Mouse (Mus musculus) hindbrain, embryonic 14.5 days (tissue): ENCODE measurements around the gene Anapc11. TPM values are rescaled to one million over a fixed set of nuclear protein-coding genes. Genes with fewer than 3 reads are reported as not detected.

Experiments
- ATAC-seq: fragments of 200-750 bp; cut with Nextera tagmentation; 2 replicates; pipeline ENCODE4 v1.8.0; 2017; ENCODE audit warnings: moderate number of reproducible peaks, mild to moderate bottlenecking, moderate TSS enrichment, moderate library complexity; ENCODE audit not compliant: low FRiP score
- DNase-seq: peaks from one replicate; pipeline ENCODE4 v3.0.0-alpha.2; 2015; ENCODE audit warnings: low spot score
- H3K27ac ChIP-seq: fragments of 300-500 bp; sonication (generic); 2 replicates; pipeline ENCODE4 v1.5.1; 2014; ENCODE audit warnings: mild to moderate bottlenecking, moderate library complexity
- H3K27me3 ChIP-seq: fragments of 300-500 bp; sonication (generic); 2 replicates; pipeline ENCODE4 v1.6.1; 2014; ENCODE audit warnings: mild to moderate bottlenecking, low read length, mixed read lengths; ENCODE audit not compliant: control insufficient read depth, insufficient read depth
- H3K36me3 ChIP-seq: fragments of 300-500 bp; sonication (generic); replicated peaks from 2 replicates; pipeline ENCODE4 v1.6.1; 2014; ENCODE audit not compliant: control insufficient read depth, insufficient read depth
- H3K4me1 ChIP-seq: fragments of 300-500 bp; sonication (generic); replicated peaks from 2 replicates; pipeline ENCODE4 v1.6.1; 2014; ENCODE audit warnings: antibody characterized with exemption, low read length, mixed read lengths; ENCODE audit not compliant: control insufficient read depth, insufficient read depth
- H3K4me2 ChIP-seq: fragments of 300-500 bp; sonication (generic); replicated peaks from 2 replicates; pipeline ENCODE4 v1.6.1; 2014; ENCODE audit warnings: mild to moderate bottlenecking, moderate library complexity
- H3K4me3 ChIP-seq: fragments of 300-500 bp; sonication (generic); replicated peaks from 2 replicates; pipeline ENCODE4 v1.5.1; 2014; ENCODE audit warnings: mild to moderate bottlenecking, low read length
- H3K9ac ChIP-seq: fragments of 300-500 bp; sonication (generic); 2 replicates; pipeline ENCODE4 v1.6.1; 2014
- H3K9me3 ChIP-seq: fragments of 300-500 bp; sonication (generic); 2 replicates; pipeline ENCODE4 v1.6.1; 2016; ENCODE audit warnings: low read length; ENCODE audit not compliant: control insufficient read depth
- WGBS: fragments of 180-500 bp; shearing (Covaris S2); extraction: QIAGEN DNeasy Blood & Tissue Kit; methylation state at CpG from one replicate; pipeline ENCODE4 v1.1.7; 2014; 5-methylcytosine and 5-hydroxymethylcytosine counted together
- polyA plus RNA-seq: library from polyadenylated mRNA; unstranded; fragments of >200 nt; fragmentation: Nextera tagmentation; extraction: Ambion mirVana; gene quantifications from 2 replicates; pipeline ENCODE4 v1.2.1, GENCODE M21; 2014

Gene Anapc11
- polyA plus RNA-seq, 1 experiment from 2014 or later: 229 TPM

DNA sequence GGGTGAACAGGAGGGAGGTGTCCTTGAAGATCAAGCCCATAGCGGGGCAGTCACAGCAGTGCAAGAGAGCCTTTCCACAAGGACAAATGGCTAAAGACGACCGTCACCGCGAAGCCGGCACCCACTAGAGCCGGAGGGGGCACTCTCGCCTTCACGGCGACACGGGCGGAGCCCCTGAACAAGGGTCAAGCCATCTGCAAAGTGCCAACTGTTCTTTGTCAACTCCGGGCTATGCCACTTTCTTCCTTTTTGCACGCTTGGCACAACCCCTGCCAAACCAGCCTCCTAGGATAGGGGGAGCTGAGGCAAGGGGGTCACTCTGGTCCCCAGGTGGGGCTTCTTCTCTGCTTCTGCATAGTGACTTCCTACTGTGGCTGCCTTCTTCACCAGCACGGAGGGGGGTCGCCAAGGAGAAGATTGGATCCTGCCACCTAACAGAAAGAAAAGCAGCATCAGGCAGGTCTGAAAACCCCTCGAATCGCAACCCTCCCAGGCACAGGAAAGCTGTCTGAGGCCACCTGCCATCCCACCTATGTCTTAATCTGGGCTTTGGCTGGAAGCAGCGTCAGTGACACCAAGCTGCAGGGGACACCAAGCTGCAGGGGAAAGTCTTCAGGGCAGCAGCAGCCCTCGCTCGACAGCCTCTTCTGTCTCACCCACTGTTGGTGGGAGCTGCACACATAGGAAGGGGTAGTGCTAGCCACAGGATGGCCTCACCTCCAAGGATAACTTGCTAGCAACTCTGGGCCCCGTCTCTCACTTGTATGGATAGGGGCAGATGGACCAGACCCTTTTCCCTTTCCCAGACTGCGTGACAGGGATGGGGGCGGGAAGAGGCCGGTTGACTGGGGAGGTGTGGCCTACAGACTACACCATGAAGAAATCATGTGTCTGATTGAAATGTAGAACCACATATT lies 20.7 kb downstream of the Anapc11 start:
- Histone ChIP-seq H3K4me3 (no peak overlapping the region), H3K36me3 (peaks cover 67% of the 10 kb centered on the region), H3K27ac (0 out of 2 replicates have a peak overlapping the region, but pooled peaks have one; percentile 4), H3K9ac (no peak overlapping the region), H3K4me2 (no peak overlapping the region), H3K4me1 (peaks cover 25% of the 10 kb centered on the region), H3K27me3 (no peaks in the 10 kb centered on the region), H3K9me3 (no peaks in the 10 kb centered on the region)
- 93% methylated on average over 25 of the region's 25 CpGs for WGBS
- no peak for DNase-seq
- ATAC-seq: no peak

DNA sequence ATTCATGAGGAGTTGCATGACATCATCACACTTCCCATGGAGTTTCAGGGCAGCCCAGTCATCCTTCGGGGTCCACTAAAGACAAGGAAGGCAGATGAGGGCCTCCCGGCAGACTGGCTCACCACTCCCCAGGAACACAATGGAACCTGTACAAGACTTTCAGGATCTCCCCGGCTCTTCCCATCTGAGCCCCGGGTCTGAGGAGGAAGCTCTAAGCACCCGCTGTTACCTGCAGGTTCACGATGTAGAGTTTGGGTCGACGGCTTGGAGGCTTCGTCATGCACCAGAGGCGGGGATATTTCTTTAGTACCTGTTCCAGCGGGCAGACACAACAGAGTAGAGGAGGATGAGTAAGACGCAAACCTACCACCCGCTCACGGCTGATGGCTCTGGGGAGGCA lies 22.0 kb downstream of the Anapc11 start:
- no peak overlapping the region for H3K9ac ChIP-seq
- H3K4me3 ChIP-seq: no peak overlapping the region

DNA sequence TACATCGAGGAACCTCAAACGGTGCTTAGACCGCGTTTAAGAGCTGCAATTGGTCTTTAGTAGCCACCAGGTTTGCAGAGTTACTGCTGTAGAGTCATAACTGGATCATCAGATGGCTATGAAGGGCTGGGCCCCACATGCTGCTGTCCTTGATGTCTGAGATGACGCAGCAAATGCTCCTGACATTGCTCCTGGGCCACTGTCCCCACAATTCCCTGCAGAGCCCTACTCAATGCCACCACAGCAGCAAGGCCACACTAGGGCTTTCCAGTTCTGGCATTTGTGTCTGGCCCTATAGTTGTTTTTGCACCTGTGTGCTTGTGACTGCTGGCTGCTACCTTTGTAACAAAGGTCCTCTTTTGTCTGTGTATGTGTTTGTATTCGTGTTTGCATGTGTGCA lies 24.6 kb downstream of the Anapc11 start:
- H3K9ac ChIP-seq: no peak overlapping the region
- WGBS: 92% methylated on average over 6 of the region's 6 CpGs
- no peak overlapping the region for H3K4me2 ChIP-seq
- no peaks in the 10 kb centered on the region for H3K9me3 ChIP-seq
- no peaks in the 10 kb centered on the region for H3K27me3 ChIP-seq
- ATAC-seq (no peak), DNase-seq (no peak)
- no peak overlapping the region for H3K4me3 ChIP-seq
- peaks cover 66% of the 10 kb centered on the region for H3K36me3 ChIP-seq
- peaks cover 20% of the 10 kb centered on the region for H3K4me1 ChIP-seq
- no peak overlapping the region for H3K27ac ChIP-seq

More for the DNA sequence above, 22.0 kb downstream of the Anapc11 start:
- ATAC-seq (no peak), DNase-seq (no peak)
- Histone ChIP-seq H3K27me3 (no peaks in the 10 kb centered on the region), H3K4me2 (no peak overlapping the region), H3K36me3 (peaks cover 60% of the 10 kb centered on the region), H3K27ac (no peak overlapping the region), H3K9me3 (no peaks in the 10 kb centered on the region), H3K4me1 (peaks cover 33% of the 10 kb centered on the region)
- WGBS: 95% methylated on average over 14 of the region's 14 CpGs

DNA sequence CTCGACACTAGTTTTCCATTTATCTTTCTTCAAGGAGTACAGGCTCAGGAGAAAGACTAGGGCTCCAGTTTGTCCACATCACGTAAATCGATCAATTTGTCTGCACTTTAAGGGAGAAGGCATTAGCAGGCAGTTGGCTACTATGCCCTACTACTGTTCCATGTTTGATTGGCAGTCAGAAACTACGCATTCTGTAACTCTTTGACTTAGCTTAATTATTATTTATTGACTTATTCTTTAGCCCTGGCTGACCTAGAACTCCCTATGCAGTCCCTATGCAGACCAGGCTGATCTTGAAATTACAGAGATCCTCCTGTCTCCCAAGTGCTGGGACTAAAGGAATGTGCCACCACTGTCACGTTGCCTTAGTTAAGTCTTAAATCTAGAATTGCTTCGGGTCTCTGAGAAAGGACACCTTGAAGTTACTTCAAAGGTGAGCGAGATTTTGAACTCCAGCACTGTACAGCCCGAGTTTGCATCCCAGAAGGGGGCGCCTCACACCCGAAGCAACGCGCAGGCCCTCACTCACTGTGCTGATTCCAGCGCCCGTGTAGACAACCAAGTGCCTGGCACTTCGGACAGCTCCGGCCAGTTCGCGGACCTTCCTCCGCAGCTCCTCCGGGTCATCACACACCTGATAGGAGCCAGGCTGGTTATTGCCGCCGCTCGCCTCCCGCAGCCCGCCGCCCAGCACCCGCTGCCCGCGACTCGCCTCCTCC lies 25.9 kb downstream of the Anapc11 start:
- H3K9ac ChIP-seq: peak overlapping the region; percentile 69
- DNase-seq (peak; percentile 45), ATAC-seq (no peak)
- H3K36me3 ChIP-seq: peaks cover 64% of the 10 kb centered on the region
- H3K4me3 ChIP-seq: peak overlapping the region; percentile 76
- H3K9me3 ChIP-seq: no peaks in the 10 kb centered on the region
- peaks cover 20% of the 10 kb centered on the region for H3K4me1 ChIP-seq
- peak overlapping the region; percentile 66 for H3K27ac ChIP-seq
- H3K4me2 ChIP-seq: peak overlapping the region; percentile 95
- WGBS: 13% methylated on average over 28 of the region's 30 CpGs
- H3K27me3 ChIP-seq: no peaks in the 10 kb centered on the region

DNA sequence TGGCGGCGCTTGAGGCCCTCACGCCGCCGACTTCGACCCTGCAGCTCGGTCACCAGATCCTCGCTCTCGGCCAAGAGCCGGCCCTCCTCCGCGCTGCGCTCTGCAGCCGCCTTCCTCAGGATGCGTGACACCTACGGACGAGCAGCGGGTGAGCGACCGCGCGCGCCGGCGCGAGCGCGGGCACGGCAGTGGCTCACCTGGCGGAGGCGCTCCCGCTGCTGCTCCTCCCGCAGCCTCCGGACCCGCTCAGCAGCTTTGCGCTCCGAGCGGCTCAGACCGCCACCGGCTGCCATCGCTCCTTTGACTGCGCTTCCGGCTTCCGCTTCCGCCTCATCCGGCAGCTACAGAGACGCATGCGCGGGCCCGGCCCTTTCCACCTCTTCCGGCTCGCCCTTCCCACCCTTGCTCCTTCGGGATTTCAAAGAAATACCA lies 26.5 kb downstream of the Anapc11 start:
- Histone ChIP-seq H3K4me1 (peaks cover 26% of the 10 kb centered on the region), H3K9ac (peak overlapping the region; percentile 69), H3K36me3 (peaks cover 63% of the 10 kb centered on the region), H3K27ac (peak overlapping the region; percentile 66), H3K4me3 (peak overlapping the region; percentile 76), H3K9me3 (no peaks in the 10 kb centered on the region), H3K4me2 (peak overlapping the region; percentile 95), H3K27me3 (no peaks in the 10 kb centered on the region)
- ATAC-seq: peak; percentile 81
- peak; percentile 83 for DNase-seq
- WGBS: under 1% methylated on average over 45 of the region's 53 CpGs

DNA sequence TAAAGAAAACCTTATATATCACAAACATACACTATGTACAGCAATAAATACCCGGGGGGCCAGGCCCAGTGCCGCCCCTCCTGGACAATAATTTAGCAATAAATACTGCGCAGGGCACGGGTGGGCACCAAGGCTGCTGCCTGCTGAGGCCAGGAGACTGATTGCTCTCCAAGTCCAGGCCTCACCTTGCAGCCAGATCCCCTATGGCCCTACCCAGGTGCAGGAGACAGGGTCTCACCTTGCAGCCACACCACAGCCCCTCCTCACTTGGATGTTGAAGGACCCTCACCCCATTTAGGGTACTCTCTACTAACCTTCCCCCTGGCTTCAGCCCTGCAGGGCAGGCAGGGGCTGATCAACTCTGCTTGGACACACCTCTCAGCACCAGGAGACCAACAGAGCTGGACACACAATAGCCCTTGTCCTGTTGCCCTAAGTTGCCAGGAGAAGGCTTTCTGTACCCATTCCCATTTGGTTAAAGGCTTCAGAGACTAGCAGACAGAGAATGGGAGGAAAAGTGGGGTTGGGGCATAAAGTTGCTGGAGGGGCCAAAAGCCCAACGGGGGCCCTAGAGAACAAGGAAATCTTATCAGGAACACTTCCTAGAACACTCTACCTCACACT lies 27.0 kb downstream of the Anapc11 start, which contains the start of gene Sirt7:
TSS of gene Sirt7 (minus strand) at position 89 of the 624 bp plus-strand sequence.
- 19% methylated on average over 5 of the region's 5 CpGs for WGBS
- Histone ChIP-seq H3K27me3 (no peaks in the 10 kb centered on the region), H3K4me1 (peaks cover 31% of the 10 kb centered on the region), H3K9me3 (no peaks in the 10 kb centered on the region), H3K4me2 (peak within 1 kb of the TSS; percentile 95), H3K4me3 (peak within 1 kb of the TSS; percentile 76), H3K27ac (peak within 1 kb of the TSS; percentile 66), H3K9ac (peak within 1 kb of the TSS; percentile 69), H3K36me3 (peaks cover 58% of the 10 kb centered on the region)
- no peak for DNase-seq
- ATAC-seq: peak; percentile 25; the same call in 1 of the 2 replicates

DNA sequence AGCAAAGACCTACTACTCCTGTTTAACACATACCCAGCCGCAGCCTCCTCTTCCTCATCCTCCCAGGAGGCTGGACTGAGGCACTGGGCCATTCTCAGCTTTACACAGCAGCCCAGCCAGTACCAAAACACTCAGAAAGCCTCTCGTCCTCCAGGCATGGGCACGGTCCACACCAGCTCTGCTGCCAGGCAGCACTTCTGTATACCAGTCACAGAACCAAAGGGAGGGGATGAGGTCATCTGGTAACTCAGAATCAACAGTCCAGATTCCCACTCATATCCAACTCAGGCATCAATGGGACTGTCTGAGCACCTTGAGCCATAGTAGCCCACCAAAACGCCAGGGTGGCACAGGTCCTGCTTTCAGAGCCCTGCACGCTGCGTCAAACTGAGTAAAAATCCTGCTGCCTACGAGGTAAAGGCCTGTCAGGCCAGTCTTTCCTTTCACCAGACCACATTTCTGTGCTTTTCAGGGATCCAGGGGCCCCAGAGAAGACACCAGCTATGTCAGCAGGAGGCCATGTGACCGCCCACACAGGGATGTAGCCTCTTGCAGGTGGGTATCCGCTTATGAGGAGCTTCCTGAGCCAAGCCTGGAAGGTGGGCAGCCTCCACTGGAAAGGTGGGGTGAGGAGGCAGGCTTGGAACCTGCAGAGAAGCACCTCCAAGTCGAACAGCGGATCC lies 28.7 kb downstream of the Anapc11 start:
- Histone ChIP-seq H3K4me3 (no peak overlapping the region), H3K9ac (no peak overlapping the region), H3K4me2 (no peak overlapping the region), H3K4me1 (peaks cover 46% of the 10 kb centered on the region), H3K27ac (no peak overlapping the region), H3K9me3 (no peaks in the 10 kb centered on the region), H3K36me3 (peaks cover 41% of the 10 kb centered on the region), H3K27me3 (no peaks in the 10 kb centered on the region)
- WGBS: 93% methylated on average over 11 of the region's 11 CpGs
- ATAC-seq: no peak
- DNase-seq: no peak

DNA sequence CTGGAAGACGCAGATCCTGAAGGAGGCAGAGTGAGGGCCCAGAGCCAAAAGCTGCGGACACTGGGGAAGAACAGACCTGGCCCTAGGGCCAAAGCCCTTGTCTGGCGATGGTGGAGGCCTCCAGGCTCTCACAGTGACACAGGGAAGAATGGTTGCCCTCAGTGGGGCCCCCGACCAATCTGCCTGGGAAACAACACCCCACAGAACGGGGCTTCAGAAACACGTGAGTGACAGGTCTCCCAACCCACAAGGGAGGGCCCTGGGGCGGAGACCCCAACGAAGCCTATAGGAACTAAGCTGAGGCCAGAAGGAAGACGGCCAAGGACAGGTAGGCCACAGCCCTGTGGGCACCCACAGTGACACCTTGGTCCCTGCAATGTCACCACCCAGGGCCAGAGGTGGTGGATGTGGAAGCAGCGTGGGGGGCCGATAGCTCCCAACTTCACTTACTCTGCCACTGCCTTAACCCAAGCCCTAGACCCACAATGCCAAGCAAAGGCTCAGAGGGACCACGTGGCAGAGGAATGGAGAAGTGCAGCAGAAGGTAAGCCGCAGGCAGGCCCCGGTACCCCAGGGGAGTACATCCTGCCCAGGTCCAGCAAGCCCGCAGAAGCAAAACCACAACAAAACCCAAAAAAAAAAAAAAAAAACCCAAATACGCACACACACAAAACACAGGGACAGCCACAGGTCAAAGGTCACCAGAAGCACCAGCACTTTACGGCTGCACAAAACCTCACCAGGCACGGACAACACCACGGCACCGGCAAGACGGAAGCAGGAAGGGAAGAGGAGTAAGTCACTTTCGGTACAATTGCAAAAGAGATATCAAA lies 29.5 kb downstream of the Anapc11 start:
- Histone ChIP-seq H3K36me3 (peaks cover 35% of the 10 kb centered on the region), H3K9ac (no peak overlapping the region), H3K9me3 (no peaks in the 10 kb centered on the region), H3K27ac (no peak overlapping the region), H3K4me2 (no peak overlapping the region), H3K27me3 (no peaks in the 10 kb centered on the region), H3K4me3 (no peak overlapping the region), H3K4me1 (peaks cover 52% of the 10 kb centered on the region)
- DNase-seq: no peak
- ATAC-seq: no peak
- 84% methylated on average over 22 of the region's 22 CpGs for WGBS
